Mouse (Mus musculus): Measurements from ENCODE around the gene Pctp. TPM values are rescaled to one million over a fixed set of nuclear protein-coding genes. Genes with fewer than 3 reads are reported as not detected.

Gene Pctp
- polyA plus RNA-seq, 1 experiment: 0.84 TPM

DNA sequence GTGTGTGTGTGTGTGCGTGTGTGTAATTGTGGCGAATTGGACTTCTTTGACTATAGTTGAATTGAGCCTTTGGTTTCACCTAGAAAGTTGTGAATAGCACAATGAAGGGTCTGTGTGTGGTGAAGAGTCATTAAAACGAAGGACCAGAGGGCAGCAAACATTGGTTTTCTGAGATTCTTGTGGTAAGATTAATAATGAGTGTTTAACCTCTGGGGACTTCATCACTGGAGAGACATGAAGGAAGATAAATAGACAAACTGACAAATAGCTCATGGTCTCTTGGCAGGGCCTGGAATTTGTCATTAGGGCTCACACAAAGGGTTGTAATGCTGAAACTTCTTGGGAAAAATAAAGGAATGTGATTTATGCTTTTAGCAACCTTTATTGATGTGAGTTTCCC lies 31.4 kb downstream of the Pctp start:
- no peaks in the 10 kb centered on the region for H3K79me2 ChIP-seq (ENCODE audit: control insufficient read depth, insufficient read depth)
- no peaks in the 10 kb centered on the region for H3K36me3 ChIP-seq (ENCODE audit: control insufficient read depth, insufficient read depth)
- no peaks in the 10 kb centered on the region for H3K79me3 ChIP-seq (ENCODE audit: low read depth)
- no peaks in the 10 kb centered on the region for H3K27me3 ChIP-seq (ENCODE audit: control insufficient read depth, insufficient read depth, insufficient read length)
- H3ac ChIP-seq (ENCODE audit: control insufficient read depth, insufficient read length, low read depth): no peak overlapping the region
- TF ChIP-seq USF1 (IDR thresholded peaks at IDR 0.05; ENCODE audit: low read depth) (no peak), CEBPB (IDR thresholded peaks at IDR 0.05; ENCODE audit: low read depth) (no peak), MYOG (IDR thresholded peaks at IDR 0.05; ENCODE audit: control insufficient read depth, extremely low read depth, insufficient read length) (no peak), FOSL1 (IDR thresholded peaks at IDR 0.05; ENCODE audit: insufficient read depth, low read length, poor library complexity, severe bottlenecking) (no peak), MAX (IDR thresholded peaks at IDR 0.05) (no peak), CTCF (IDR thresholded peaks at IDR 0.05; ENCODE audit: control insufficient read depth, insufficient read depth, insufficient read length) (no peak), MYOD1 (IDR thresholded peaks at IDR 0.05; ENCODE audit: control insufficient read depth, insufficient read length, low read depth) (no peak)
- no peak overlapping the region for H3K4me3 ChIP-seq (ENCODE audit: insufficient read depth, poor library complexity, severe bottlenecking)

DNA sequence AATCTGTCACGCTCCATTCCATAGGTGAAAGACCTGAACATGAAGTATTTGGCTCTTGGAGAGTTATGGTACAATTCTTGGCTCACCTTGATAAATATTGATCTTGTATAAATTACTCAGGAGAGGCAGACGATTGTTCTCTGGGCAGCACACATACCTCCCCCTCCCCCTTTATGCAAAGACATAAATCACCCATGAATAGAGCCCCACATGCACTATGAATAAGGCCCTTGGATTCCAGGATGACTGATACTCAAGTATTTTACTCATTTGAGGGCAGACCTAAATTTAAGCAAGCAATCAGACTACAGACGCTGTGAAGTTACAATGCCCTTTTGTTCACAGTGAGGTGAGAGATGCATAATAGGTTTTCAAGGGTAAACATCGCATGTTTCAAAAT lies 32.0 kb downstream of the Pctp start:
- TF ChIP-seq CEBPB (IDR thresholded peaks at IDR 0.05; ENCODE audit: low read depth) (no peak), FOSL1 (IDR thresholded peaks at IDR 0.05; ENCODE audit: insufficient read depth, low read length, poor library complexity, severe bottlenecking) (no peak)
- Histone ChIP-seq H3ac (ENCODE audit: control insufficient read depth, insufficient read length, low read depth) (no peak overlapping the region), H3K36me3 (ENCODE audit: control insufficient read depth, insufficient read depth) (no peaks in the 10 kb centered on the region), H3K27me3 (ENCODE audit: control insufficient read depth, insufficient read depth, insufficient read length) (no peaks in the 10 kb centered on the region), H3K79me3 (ENCODE audit: low read depth) (no peaks in the 10 kb centered on the region), H3K4me3 (ENCODE audit: insufficient read depth, poor library complexity, severe bottlenecking) (no peak overlapping the region), H3K79me2 (ENCODE audit: control insufficient read depth, insufficient read depth) (no peaks in the 10 kb centered on the region)

DNA sequence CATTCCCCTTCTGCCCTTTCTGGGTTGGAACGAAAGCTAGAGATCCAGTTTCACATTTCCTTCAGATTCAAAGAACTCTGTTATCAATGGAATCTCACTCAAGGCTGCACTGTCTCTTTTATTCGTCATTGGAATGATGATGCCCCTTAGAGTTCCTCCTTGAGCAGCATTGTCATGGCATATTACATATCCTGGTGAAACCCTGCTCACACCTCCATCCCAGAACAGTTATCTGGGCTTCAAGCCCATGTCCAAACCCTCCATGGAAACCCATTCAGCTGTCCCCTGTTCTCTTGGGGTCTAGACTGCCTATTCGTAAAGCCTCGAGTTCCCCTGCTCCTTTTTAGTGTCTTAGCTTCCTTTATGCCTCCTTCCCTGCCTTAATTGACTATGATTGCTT lies 33.6 kb downstream of the Pctp start:
- Histone ChIP-seq H3K4me3 (ENCODE audit: insufficient read depth, poor library complexity, severe bottlenecking) (no peak overlapping the region), H3ac (ENCODE audit: control insufficient read depth, insufficient read length, low read depth) (no peak overlapping the region), H3K36me3 (ENCODE audit: control insufficient read depth, insufficient read depth) (no peaks in the 10 kb centered on the region), H3K27me3 (ENCODE audit: control insufficient read depth, insufficient read depth, insufficient read length) (no peaks in the 10 kb centered on the region), H3K79me2 (ENCODE audit: control insufficient read depth, insufficient read depth) (no peaks in the 10 kb centered on the region), H3K79me3 (ENCODE audit: low read depth) (no peaks in the 10 kb centered on the region)
- no peak for TF ChIP-seq MYOD1 (IDR thresholded peaks at IDR 0.05; ENCODE audit: control insufficient read depth, insufficient read length, low read depth)
- no peak for TF ChIP-seq USF1 (IDR thresholded peaks at IDR 0.05; ENCODE audit: low read depth)
- TF ChIP-seq CTCF (IDR thresholded peaks at IDR 0.05; ENCODE audit: control insufficient read depth, insufficient read depth, insufficient read length): no peak
- no peak for TF ChIP-seq MYOG (IDR thresholded peaks at IDR 0.05; ENCODE audit: control insufficient read depth, extremely low read depth, insufficient read length)
- no peak for TF ChIP-seq FOSL1 (IDR thresholded peaks at IDR 0.05; ENCODE audit: insufficient read depth, low read length, poor library complexity, severe bottlenecking)
- TF ChIP-seq CEBPB (IDR thresholded peaks at IDR 0.05; ENCODE audit: low read depth): no peak
- TF ChIP-seq MAX (IDR thresholded peaks at IDR 0.05): no peak

DNA sequence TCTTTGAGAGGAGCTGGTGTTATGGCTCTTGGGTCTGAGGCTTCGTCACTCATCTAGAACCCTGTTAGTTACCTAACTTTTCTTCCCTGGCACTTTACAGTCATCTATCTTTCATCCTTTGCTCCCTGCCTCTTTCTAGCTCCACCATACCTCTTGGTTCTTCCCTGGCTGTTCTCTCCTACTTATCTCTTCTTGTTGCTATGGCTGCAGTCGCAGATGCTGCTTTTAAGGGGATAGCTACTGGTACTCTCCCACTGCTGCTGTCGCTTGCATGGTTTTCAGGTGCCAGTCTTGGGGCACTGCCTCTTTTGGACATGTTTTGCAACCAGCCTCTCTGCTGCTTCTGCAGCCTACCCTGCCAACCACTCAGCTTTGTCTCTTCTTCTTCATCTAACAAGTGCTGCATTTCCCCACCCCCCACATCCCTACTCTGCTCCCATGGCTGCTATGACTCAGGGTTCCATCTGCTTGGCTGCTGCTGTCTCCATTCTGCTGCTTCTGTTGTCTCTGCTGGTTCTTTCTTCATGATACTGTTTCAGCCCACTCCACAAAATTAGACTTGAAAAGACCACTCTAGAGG lies 51.9 kb downstream of the Pctp start:
- Histone ChIP-seq H3K79me3 (ENCODE audit: low read depth) (no peaks in the 10 kb centered on the region), H3K79me2 (ENCODE audit: control insufficient read depth, insufficient read depth) (no peaks in the 10 kb centered on the region), H3K36me3 (ENCODE audit: control insufficient read depth, insufficient read depth) (no peaks in the 10 kb centered on the region), H3K4me3 (ENCODE audit: insufficient read depth, poor library complexity, severe bottlenecking) (no peak overlapping the region), H3K27me3 (ENCODE audit: control insufficient read depth, insufficient read depth, insufficient read length) (no peaks in the 10 kb centered on the region), H3ac (ENCODE audit: control insufficient read depth, insufficient read length, low read depth) (no peak overlapping the region)
- TF ChIP-seq MYOG (IDR thresholded peaks at IDR 0.05; ENCODE audit: control insufficient read depth, extremely low read depth, insufficient read length) (no peak), CEBPB (IDR thresholded peaks at IDR 0.05; ENCODE audit: low read depth) (no peak), MYOD1 (IDR thresholded peaks at IDR 0.05; ENCODE audit: control insufficient read depth, insufficient read length, low read depth) (no peak), MAX (IDR thresholded peaks at IDR 0.05) (no peak), FOSL1 (IDR thresholded peaks at IDR 0.05; ENCODE audit: insufficient read depth, low read length, poor library complexity, severe bottlenecking) (no peak), CTCF (IDR thresholded peaks at IDR 0.05; ENCODE audit: control insufficient read depth, insufficient read depth, insufficient read length) (no peak), USF1 (IDR thresholded peaks at IDR 0.05; ENCODE audit: low read depth) (no peak)

DNA sequence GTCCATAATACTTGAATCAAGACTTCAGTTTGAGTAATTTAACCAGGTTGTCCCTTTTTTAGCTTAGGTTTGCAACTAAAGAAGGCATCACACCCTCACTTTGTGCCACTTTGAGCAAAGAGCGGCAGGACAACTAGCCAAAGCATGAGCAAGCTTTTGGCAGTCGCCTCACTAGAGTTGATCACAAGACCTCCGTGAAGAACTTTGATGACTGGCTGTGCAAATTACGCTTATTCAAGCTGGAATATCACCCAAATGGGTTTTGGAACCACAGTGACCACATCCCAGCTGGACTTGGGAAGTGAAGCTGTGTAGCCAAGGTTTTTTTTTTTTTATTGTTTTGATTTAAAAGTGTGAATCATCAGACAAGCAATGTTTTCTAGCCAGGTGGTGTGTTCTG lies 54.9 kb downstream of the Pctp start:
- H3K36me3 ChIP-seq (ENCODE audit: control insufficient read depth, insufficient read depth): no peaks in the 10 kb centered on the region
- H3ac ChIP-seq (ENCODE audit: control insufficient read depth, insufficient read length, low read depth): no peak overlapping the region
- H3K27me3 ChIP-seq (ENCODE audit: control insufficient read depth, insufficient read depth, insufficient read length): no peaks in the 10 kb centered on the region
- no peak overlapping the region for H3K4me3 ChIP-seq (ENCODE audit: insufficient read depth, poor library complexity, severe bottlenecking)
- TF ChIP-seq FOSL1 (IDR thresholded peaks at IDR 0.05; ENCODE audit: insufficient read depth, low read length, poor library complexity, severe bottlenecking): no peak
- no peak for TF ChIP-seq MAX (IDR thresholded peaks at IDR 0.05)
- TF ChIP-seq MYOG (IDR thresholded peaks at IDR 0.05; ENCODE audit: control insufficient read depth, extremely low read depth, insufficient read length): no peak
- TF ChIP-seq USF1 (IDR thresholded peaks at IDR 0.05; ENCODE audit: low read depth): no peak
- no peak for TF ChIP-seq CEBPB (IDR thresholded peaks at IDR 0.05; ENCODE audit: low read depth)
- TF ChIP-seq CTCF (IDR thresholded peaks at IDR 0.05; ENCODE audit: control insufficient read depth, insufficient read depth, insufficient read length): no peak
- no peak for TF ChIP-seq MYOD1 (IDR thresholded peaks at IDR 0.05; ENCODE audit: control insufficient read depth, insufficient read length, low read depth)
- H3K79me2 ChIP-seq (ENCODE audit: control insufficient read depth, insufficient read depth): no peaks in the 10 kb centered on the region
- no peaks in the 10 kb centered on the region for H3K79me3 ChIP-seq (ENCODE audit: low read depth)

DNA sequence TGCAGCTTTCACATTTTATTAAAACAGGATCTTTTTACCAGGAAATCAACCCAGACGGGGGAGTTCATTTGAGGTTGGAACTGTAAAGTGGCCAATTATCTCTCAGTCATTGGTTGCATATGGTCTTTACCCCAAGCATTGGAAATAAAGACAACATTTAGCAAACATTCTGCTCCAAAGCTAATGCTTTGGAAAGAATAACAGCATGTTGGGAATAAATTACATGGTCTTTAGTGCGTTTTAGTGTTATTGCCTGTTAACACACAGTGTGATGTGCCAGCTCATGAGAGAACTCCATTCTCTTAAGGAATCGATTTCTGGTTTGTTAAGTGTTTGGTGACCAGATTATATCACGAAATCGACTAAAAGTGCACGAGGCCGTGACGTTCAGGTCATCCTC lies 57.5 kb downstream of the Pctp start:
- no peaks in the 10 kb centered on the region for H3K36me3 ChIP-seq (ENCODE audit: control insufficient read depth, insufficient read depth)
- no peaks in the 10 kb centered on the region for H3K79me3 ChIP-seq (ENCODE audit: low read depth)
- no peaks in the 10 kb centered on the region for H3K79me2 ChIP-seq (ENCODE audit: control insufficient read depth, insufficient read depth)
- H3ac ChIP-seq (ENCODE audit: control insufficient read depth, insufficient read length, low read depth): no peak overlapping the region
- H3K4me3 ChIP-seq (ENCODE audit: insufficient read depth, poor library complexity, severe bottlenecking): no peak overlapping the region
- no peak for TF ChIP-seq MAX (IDR thresholded peaks at IDR 0.05)
- no peak for TF ChIP-seq MYOD1 (IDR thresholded peaks at IDR 0.05; ENCODE audit: control insufficient read depth, insufficient read length, low read depth)
- no peak for TF ChIP-seq MYOG (IDR thresholded peaks at IDR 0.05; ENCODE audit: control insufficient read depth, extremely low read depth, insufficient read length)
- no peak for TF ChIP-seq CTCF (IDR thresholded peaks at IDR 0.05; ENCODE audit: control insufficient read depth, insufficient read depth, insufficient read length)
- TF ChIP-seq CEBPB (IDR thresholded peaks at IDR 0.05; ENCODE audit: low read depth): no peak
- TF ChIP-seq FOSL1 (IDR thresholded peaks at IDR 0.05; ENCODE audit: insufficient read depth, low read length, poor library complexity, severe bottlenecking): no peak
- no peak for TF ChIP-seq USF1 (IDR thresholded peaks at IDR 0.05; ENCODE audit: low read depth)
- no peaks in the 10 kb centered on the region for H3K27me3 ChIP-seq (ENCODE audit: control insufficient read depth, insufficient read depth, insufficient read length)
